Mouse (Mus musculus) stomach, embryonic 15.5 days (tissue): ENCODE data around the gene Nectin2. TPM values are rescaled to one million over a fixed set of nuclear protein-coding genes. Genes with fewer than 3 reads are reported as not detected.
A peak's percentile ranks its signal among the peaks of the same experiment; 100 is the strongest.

ENCODE experiments used
- ATAC-seq: fragments of 200-750 bp; cut with Nextera tagmentation; 2 replicates; pipeline ENCODE4 v1.8.0; 2017; ENCODE audit warnings: low read depth, moderate number of reproducible peaks, moderate TSS enrichment; ENCODE audit not compliant: insufficient read depth, low FRiP score
- H3K27ac ChIP-seq: fragments of 300-500 bp; sonication (generic); 2 replicates; pipeline ENCODE4 v1.5.1; 2015; ENCODE audit warnings: mild to moderate bottlenecking, inconsistent platforms
- H3K27me3 ChIP-seq: fragments of 300-500 bp; sonication (generic); replicated peaks from 2 replicates; pipeline ENCODE4 v1.6.1; 2015; ENCODE audit warnings: inconsistent platforms
- H3K36me3 ChIP-seq: fragments of 300-500 bp; sonication (generic); 2 replicates; pipeline ENCODE4 v1.6.1; 2015; ENCODE audit warnings: inconsistent platforms
- H3K4me1 ChIP-seq: fragments of 300-500 bp; sonication (generic); 2 replicates; pipeline ENCODE4 v1.6.1; 2015; ENCODE audit warnings: inconsistent platforms
- H3K4me2 ChIP-seq: fragments of 300-500 bp; sonication (generic); 2 replicates; pipeline ENCODE4 v1.6.1; 2015; ENCODE audit warnings: mild to moderate bottlenecking, inconsistent platforms
- H3K4me3 ChIP-seq: fragments of 300-500 bp; sonication (generic); replicated peaks from 2 replicates; pipeline ENCODE4 v1.5.1; 2015; ENCODE audit warnings: inconsistent platforms
- H3K9ac ChIP-seq: fragments of 300-500 bp; sonication (generic); 2 replicates; pipeline ENCODE4 v1.6.1; 2015; ENCODE audit warnings: inconsistent platforms
- H3K9me3 ChIP-seq: fragments of 300-500 bp; sonication (generic); 2 replicates; pipeline ENCODE4 v1.6.1; 2016; ENCODE audit warnings: inconsistent platforms
- WGBS: fragments of 180-500 bp; shearing (Covaris S2); methylation state at CpG from one replicate; pipeline ENCODE4 v1.1.7; 2015; 5-methylcytosine and 5-hydroxymethylcytosine counted together
- polyA plus RNA-seq: library from polyadenylated mRNA; unstranded; fragments of >200 nt; fragmentation: Nextera tagmentation; extraction: Ambion mirVana; gene quantifications from 2 replicates; pipeline ENCODE4 v1.2.1, GENCODE M21; 2015

Nectin2 gene
- polyA plus RNA-seq, 1 experiment from 2014 or later = 129 TPM

- Histone ChIP-seq H3K36me3 (peaks cover 21% of the 10 kb centered on the region; the same call in 1 of the 2 replicates), H3K27ac (no peak overlapping the region), H3K9ac (no peak overlapping the region), H3K4me2 (no peak overlapping the region), H3K9me3 (no peaks in the 10 kb centered on the region), H3K27me3 (no peaks in the 10 kb centered on the region), H3K4me1 (peaks cover 14% of the 10 kb centered on the region), H3K4me3 (no peak overlapping the region)
- no peak for ATAC-seq
- WGBS = 80% methylated on average over 9 of the region's 9 CpGs
Measured at GRCm38 (mm10) chr7:19764581-19764980, 14.3 kb upstream of the Nectin2 start.

- Histone ChIP-seq H3K4me3 (no peak overlapping the region), H3K27ac (no peak overlapping the region), H3K4me2 (no peak overlapping the region), H3K9me3 (no peaks in the 10 kb centered on the region), H3K9ac (no peak overlapping the region), H3K36me3 (peaks cover 21% of the 10 kb centered on the region; the same call in 1 of the 2 replicates), H3K4me1 (peaks cover 8% of the 10 kb centered on the region; the same call in 1 of the 2 replicates), H3K27me3 (no peaks in the 10 kb centered on the region)
- ATAC-seq = no peak
- WGBS = 75% methylated on average over 13 of the region's 13 CpGs
Measured at GRCm38 (mm10) chr7:19763829-19764477, 13.7 kb upstream of the Nectin2 start.

GRCm38 (mm10) chr7:19762283-19762682 is 12.0 kb upstream of the Nectin2 start:
- WGBS = 48% methylated on average over 11 of the region's 11 CpGs
- no peak for ATAC-seq

GRCm38 (mm10) chr7:19760021-19760420 is 9.7 kb upstream of the Nectin2 start:
- peaks cover 18% of the 10 kb centered on the region; the same call in 1 of the 2 replicates for H3K36me3 ChIP-seq
- H3K9me3 ChIP-seq = no peaks in the 10 kb centered on the region
- 85% methylated on average over 13 of the region's 13 CpGs for WGBS
- no peak overlapping the region for H3K27ac ChIP-seq
- no peak for ATAC-seq
- H3K4me2 ChIP-seq = no peak overlapping the region
- no peaks in the 10 kb centered on the region for H3K27me3 ChIP-seq
- H3K4me1 ChIP-seq = peaks cover 9% of the 10 kb centered on the region
- no peak overlapping the region for H3K4me3 ChIP-seq
- no peak overlapping the region for H3K9ac ChIP-seq

More at GRCm38 (mm10) chr7:19762283-19762682, 12.0 kb upstream of the Nectin2 start:
- Histone ChIP-seq H3K27me3 (no peaks in the 10 kb centered on the region), H3K36me3 (peaks cover 21% of the 10 kb centered on the region; the same call in 1 of the 2 replicates), H3K4me3 (no peak overlapping the region), H3K4me2 (no peak overlapping the region), H3K27ac (no peak overlapping the region), H3K9ac (no peak overlapping the region), H3K4me1 (no peaks in the 10 kb centered on the region; the same call in 1 of the 2 replicates), H3K9me3 (no peaks in the 10 kb centered on the region)

- WGBS = 90% methylated on average over 13 of the region's 13 CpGs
- H3K27me3 ChIP-seq = no peaks in the 10 kb centered on the region
- no peak overlapping the region for H3K4me2 ChIP-seq
- no peak for ATAC-seq
- peaks cover 18% of the 10 kb centered on the region for H3K4me1 ChIP-seq
- H3K36me3 ChIP-seq = peaks cover 7% of the 10 kb centered on the region; the same call in 1 of the 2 replicates
- no peaks in the 10 kb centered on the region for H3K9me3 ChIP-seq
- H3K4me3 ChIP-seq = no peak overlapping the region
- no peak overlapping the region for H3K27ac ChIP-seq
- H3K9ac ChIP-seq = no peak overlapping the region
Measured at GRCm38 (mm10) chr7:19758623-19759022, 8.3 kb upstream of the Nectin2 start.

- ATAC-seq = peak; percentile 68
- Histone ChIP-seq H3K4me3 (no peak overlapping the region), H3K9ac (no peak overlapping the region), H3K4me1 (peaks cover 21% of the 10 kb centered on the region), H3K9me3 (no peaks in the 10 kb centered on the region), H3K27me3 (no peaks in the 10 kb centered on the region), H3K4me2 (peak overlapping the region; percentile 8; the same call in 1 of the 2 replicates), H3K27ac (peak overlapping the region; percentile 82), H3K36me3 (peaks cover 6% of the 10 kb centered on the region; the same call in 1 of the 2 replicates)
- WGBS = 54% methylated on average over 22 of the region's 24 CpGs
Measured at GRCm38 (mm10) chr7:19755851-19756786, 5.8 kb upstream of the Nectin2 start.

GRCm38 (mm10) chr7:19755008-19755407 is 4.7 kb upstream of the Nectin2 start:
- peaks cover 30% of the 10 kb centered on the region for H3K4me1 ChIP-seq
- no peak overlapping the region for H3K4me2 ChIP-seq
- H3K27me3 ChIP-seq = no peaks in the 10 kb centered on the region
- ATAC-seq = no peak
- no peak overlapping the region for H3K9ac ChIP-seq
- H3K4me3 ChIP-seq = no peak overlapping the region
- H3K27ac ChIP-seq = peak overlapping the region; percentile 82
- WGBS = 78% methylated on average over 2 of the region's 2 CpGs
- H3K36me3 ChIP-seq = peaks cover 3% of the 10 kb centered on the region; the same call in 1 of the 2 replicates
- H3K9me3 ChIP-seq = no peaks in the 10 kb centered on the region

- 68% methylated on average over 1 of the region's 1 CpGs for WGBS
- no peak overlapping the region for H3K4me2 ChIP-seq
- no peak overlapping the region for H3K9ac ChIP-seq
- H3K4me1 ChIP-seq = peaks cover 32% of the 10 kb centered on the region
- H3K27me3 ChIP-seq = no peaks in the 10 kb centered on the region
- ATAC-seq = no peak
- H3K9me3 ChIP-seq = no peaks in the 10 kb centered on the region
- no peaks in the 10 kb centered on the region for H3K36me3 ChIP-seq
- no peak overlapping the region for H3K4me3 ChIP-seq
- peak overlapping the region; percentile 46; the same call in 1 of the 2 replicates for H3K27ac ChIP-seq
Measured at GRCm38 (mm10) chr7:19754065-19754464, 3.8 kb upstream of the Nectin2 start.

GRCm38 (mm10) chr7:19753587-19753986 is 3.3 kb upstream of the Nectin2 start:
- no peak overlapping the region for H3K4me3 ChIP-seq
- no peak; the same call in 1 of the 2 replicates for ATAC-seq
- H3K36me3 ChIP-seq = no peaks in the 10 kb centered on the region
- WGBS = 50% methylated on average over 7 of the region's 7 CpGs
- no peak overlapping the region for H3K4me2 ChIP-seq
- H3K9ac ChIP-seq = no peak overlapping the region
- no peaks in the 10 kb centered on the region for H3K27me3 ChIP-seq
- peak overlapping the region; percentile 46; the same call in 1 of the 2 replicates for H3K27ac ChIP-seq
- H3K4me1 ChIP-seq = peaks cover 33% of the 10 kb centered on the region
- H3K9me3 ChIP-seq = no peaks in the 10 kb centered on the region

GRCm38 (mm10) chr7:19752652-19753051 is 2.4 kb upstream of the Nectin2 start:
- 71% methylated on average over 8 of the region's 8 CpGs for WGBS
- no peaks in the 10 kb centered on the region for H3K27me3 ChIP-seq
- no peak overlapping the region for H3K4me3 ChIP-seq
- H3K9ac ChIP-seq = no peak overlapping the region
- no peak overlapping the region for H3K27ac ChIP-seq
- no peak for ATAC-seq
- no peaks in the 10 kb centered on the region for H3K9me3 ChIP-seq
- peaks cover 42% of the 10 kb centered on the region for H3K4me1 ChIP-seq
- no peaks in the 10 kb centered on the region for H3K36me3 ChIP-seq
- H3K4me2 ChIP-seq = no peak overlapping the region

GRCm38 (mm10) chr7:19751070-19751383 is 744 bp upstream of the Nectin2 start:
- Histone ChIP-seq H3K36me3 (no peaks in the 10 kb centered on the region), H3K4me2 (peak overlapping the region; percentile 62; the same call in 1 of the 2 replicates), H3K27me3 (no peaks in the 10 kb centered on the region), H3K4me3 (no peak overlapping the region), H3K4me1 (peaks cover 50% of the 10 kb centered on the region), H3K9me3 (no peaks in the 10 kb centered on the region), H3K9ac (no peak overlapping the region), H3K27ac (peak overlapping the region; percentile 94; the same call in 1 of the 2 replicates)
- WGBS = 45% methylated on average over 4 of the region's 4 CpGs
- ATAC-seq = no peak
